Comparison of ENCODE assay signal across 17 mouse cellular contexts in genomic region chr10:17774366-17774765, GRCm38 (mm10). TPM values are rescaled to one million over a fixed set of nuclear protein-coding genes. Genes with fewer than 3 reads are reported as not detected.
"Had no signal": no experiment of that assay in that cellular context is flagged by ENCODE, and none has a peak within 500 bp of the region (broad histone marks: within the 10 kb centered on the region; RNA-seq: fewer than 3 reads in every experiment).

No protein-coding gene starts in this region.

- H3K27ac ChIP-seq: limb, embryonic 12.5 days; limb, embryonic 15.5 days; liver, embryonic 14.5 days; midbrain, embryonic 12.5 days; midbrain, embryonic 15.5 days had no signal

- H3K4me3 ChIP-seq: limb, embryonic 12.5 days; limb, embryonic 15.5 days; midbrain, embryonic 12.5 days; midbrain, embryonic 15.5 days had no signal

- H3K4me2 ChIP-seq: limb, embryonic 12.5 days; limb, embryonic 15.5 days; liver, embryonic 11.5 days; lung, embryonic 14.5 days; midbrain, embryonic 12.5 days; midbrain, embryonic 15.5 days had no signal

- H3K27me3 ChIP-seq: limb, embryonic 12.5 days; limb, embryonic 15.5 days; midbrain, embryonic 12.5 days; midbrain, embryonic 15.5 days had no signal

- ATAC-seq: intestine, embryonic 16.5 days; liver, postnatal 0 days; lung, postnatal 0 days; midbrain, embryonic 15.5 days had no signal

- H3K4me1 ChIP-seq: limb, embryonic 15.5 days; midbrain, embryonic 12.5 days; midbrain, embryonic 15.5 days had no signal

- DNase-seq: kidney, adult 2 months; kidney, postnatal 14 days; kidney, postnatal 4 days; left cerebral cortex, postnatal 4 days; liver, postnatal 0 days; lung, embryonic 14.5 days; lung, postnatal 36 days; thymus, postnatal 25 days had no signal

- H3K9ac ChIP-seq: limb, embryonic 12.5 days; limb, embryonic 15.5 days; liver, embryonic 14.5 days; liver, postnatal 0 days; lung, embryonic 14.5 days; midbrain, embryonic 12.5 days; midbrain, embryonic 15.5 days had no signal

- H3K9me3 ChIP-seq: limb, embryonic 12.5 days; limb, embryonic 15.5 days; midbrain, embryonic 12.5 days; midbrain, embryonic 15.5 days had no signal

- H3K36me3 ChIP-seq: limb, embryonic 12.5 days; limb, embryonic 15.5 days; midbrain, embryonic 12.5 days; midbrain, embryonic 15.5 days had no signal

RNA-seq across cellular contexts. Expression of gene Txlnb, which starts 21.7 kb away (rescaled TPM):
- polyA plus RNA-seq: small intestine, adult 2 months had no signal
